Mouse (Mus musculus): ENCODE data around the gene Gamt. TPM values are rescaled to one million over a fixed set of nuclear protein-coding genes. Genes with fewer than 3 reads are reported as not detected.

Gene Gamt
- polyA plus RNA-seq, 1 experiment from 2014 or later, result 50.3 TPM

DNA sequence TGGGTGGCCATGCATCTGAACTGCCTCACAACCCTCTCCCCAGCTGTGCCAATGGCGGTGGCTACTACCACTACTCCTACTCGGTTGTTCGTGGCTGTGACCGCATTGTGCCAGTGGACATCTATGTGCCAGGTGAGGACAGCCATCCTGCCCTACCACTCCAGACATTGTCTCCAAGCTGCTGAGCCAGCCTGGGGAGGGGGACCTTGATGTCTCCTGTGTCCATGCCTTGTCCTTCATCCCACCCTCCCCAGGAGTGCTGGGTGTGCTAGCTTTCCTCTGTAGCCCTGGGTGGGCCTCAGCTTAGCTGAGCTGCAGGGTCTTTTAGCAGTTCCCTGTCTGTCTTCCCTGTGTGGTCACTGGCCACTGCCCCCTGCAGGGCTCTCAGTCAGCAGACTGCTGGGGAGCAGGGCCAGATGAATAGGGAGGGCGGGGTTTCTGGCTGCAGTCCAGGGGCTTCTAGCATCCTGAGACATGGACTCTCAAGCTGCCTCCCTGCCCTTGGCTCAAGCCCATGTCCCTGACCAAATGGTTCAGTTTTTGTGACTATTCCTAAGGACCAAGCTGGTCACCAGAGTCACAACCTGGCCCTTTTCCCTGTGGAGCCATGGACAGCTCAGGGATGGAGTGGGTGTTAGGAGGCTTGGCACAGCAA is 4.8 kb downstream of the Gamt start:
- peaks cover 49% of the 10 kb centered on the region for H3K36me3 ChIP-seq (ENCODE audit: control insufficient read depth, insufficient read depth)
- no peak overlapping the region for H3K27ac ChIP-seq (ENCODE audit: low read length)
- H3K9me3 ChIP-seq (replicated peaks; ENCODE audit: control insufficient read depth, low read length), result no peaks in the 10 kb centered on the region
- H3K4me3 ChIP-seq (ENCODE audit: low read length), result no peak overlapping the region
- H3K4me1 ChIP-seq (ENCODE audit: control insufficient read depth, insufficient read depth, low read length), result peaks cover 29% of the 10 kb centered on the region
- H3K9ac ChIP-seq (ENCODE audit: low read length), result no peak overlapping the region; the same call in 1 of the 2 replicates
- 84% methylated on average over 5 of the region's 5 CpGs for WGBS
- no peak for ATAC-seq (replicated peaks; ENCODE audit: extremely low read depth, insufficient read depth, low FRiP score)
- H3K27me3 ChIP-seq (ENCODE audit: control insufficient read depth, insufficient read depth, low read length), result no peaks in the 10 kb centered on the region
- H3K4me2 ChIP-seq (ENCODE audit: low read depth, low read length), result no peak overlapping the region

DNA sequence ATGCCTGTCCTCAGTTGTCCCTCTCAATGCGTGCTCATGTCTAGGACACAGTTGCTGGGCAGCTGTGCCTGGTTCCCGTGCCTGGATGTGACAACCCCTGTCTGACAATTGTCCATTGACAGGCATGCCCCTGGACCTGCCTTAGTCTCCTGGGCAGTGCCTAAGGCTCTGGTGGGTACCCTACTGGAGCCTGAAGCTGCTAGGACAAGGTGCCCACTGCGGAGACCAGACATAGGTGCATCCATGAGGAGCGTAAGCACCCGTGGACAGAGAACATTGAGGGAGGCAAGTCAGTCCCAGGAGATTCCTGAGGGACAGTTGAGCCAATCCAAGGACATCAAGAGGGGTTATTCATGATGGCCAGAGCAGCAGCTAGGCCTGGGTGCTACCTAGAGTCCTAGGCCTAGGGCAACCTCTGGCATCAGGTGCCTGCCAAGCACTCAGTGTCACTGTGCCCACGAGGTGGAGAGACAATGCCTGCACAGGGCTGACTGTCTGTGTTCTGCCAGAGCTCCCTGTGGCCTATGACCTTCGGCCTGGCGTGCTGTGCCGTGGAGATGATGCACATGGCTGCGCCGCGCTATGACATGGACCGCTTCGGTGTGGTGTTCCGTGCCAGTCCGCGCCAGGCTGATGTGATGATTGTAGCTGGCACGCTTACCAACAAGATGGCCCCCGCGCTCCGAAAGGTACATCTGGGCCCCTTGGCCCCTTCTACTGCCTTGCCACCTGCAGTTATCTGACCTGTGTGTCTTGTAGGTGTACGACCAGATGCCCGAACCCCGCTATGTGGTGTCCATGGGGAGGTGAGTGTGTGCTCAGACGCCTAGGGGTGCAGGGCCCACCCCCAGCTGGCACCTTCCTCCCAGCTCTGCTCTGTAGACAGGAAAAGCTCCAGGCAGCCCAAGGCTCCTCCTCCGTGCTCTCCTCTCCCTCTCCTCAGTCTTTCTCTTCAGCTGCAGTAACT is 6.2 kb downstream of the Gamt start:
- peaks cover 49% of the 10 kb centered on the region for H3K36me3 ChIP-seq (ENCODE audit: control insufficient read depth, insufficient read depth)
- H3K27me3 ChIP-seq (ENCODE audit: control insufficient read depth, insufficient read depth, low read length), result no peaks in the 10 kb centered on the region
- ATAC-seq (replicated peaks; ENCODE audit: extremely low read depth, insufficient read depth, low FRiP score), result no peak
- peaks cover 32% of the 10 kb centered on the region for H3K4me1 ChIP-seq (ENCODE audit: control insufficient read depth, insufficient read depth, low read length)
- 94% methylated on average over 26 of the region's 26 CpGs for WGBS
- H3K4me2 ChIP-seq (ENCODE audit: low read depth, low read length), result no peak overlapping the region
- no peak overlapping the region for H3K4me3 ChIP-seq (ENCODE audit: low read length)
- H3K9ac ChIP-seq (ENCODE audit: low read length), result no peak overlapping the region
- no peak overlapping the region for H3K27ac ChIP-seq (ENCODE audit: low read length)
- no peaks in the 10 kb centered on the region for H3K9me3 ChIP-seq (replicated peaks; ENCODE audit: control insufficient read depth, low read length)

DNA sequence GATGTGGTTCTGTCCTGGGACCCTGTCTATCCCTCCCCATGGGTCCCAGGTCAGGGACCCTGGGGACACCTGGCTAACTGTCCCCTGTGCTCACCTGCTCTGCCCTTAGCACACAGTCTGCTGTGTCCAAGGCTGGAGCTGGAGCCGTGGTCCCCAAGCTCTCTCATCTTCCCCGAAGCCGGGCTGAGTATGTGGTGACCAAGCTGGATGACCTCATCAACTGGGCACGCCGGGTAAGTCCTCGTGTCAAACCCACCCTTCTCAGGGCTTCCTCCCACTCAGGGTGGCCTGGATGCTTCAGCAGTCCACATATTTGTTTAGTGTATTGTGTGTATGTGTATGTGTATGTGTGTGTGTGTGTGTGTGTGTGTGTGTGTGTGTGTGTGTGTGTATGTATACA is 7.3 kb downstream of the Gamt start:
- ATAC-seq (replicated peaks; ENCODE audit: extremely low read depth, insufficient read depth, low FRiP score), result no peak
- WGBS, result 77% methylated on average over 6 of the region's 6 CpGs
- Histone ChIP-seq H3K9me3 (replicated peaks; ENCODE audit: control insufficient read depth, low read length) (no peaks in the 10 kb centered on the region), H3K27me3 (ENCODE audit: control insufficient read depth, insufficient read depth, low read length) (no peaks in the 10 kb centered on the region), H3K27ac (ENCODE audit: low read length) (no peak overlapping the region), H3K4me3 (ENCODE audit: low read length) (no peak overlapping the region), H3K9ac (ENCODE audit: low read length) (no peak overlapping the region), H3K4me2 (ENCODE audit: low read depth, low read length) (no peak overlapping the region), H3K4me1 (ENCODE audit: control insufficient read depth, insufficient read depth, low read length) (peaks cover 24% of the 10 kb centered on the region), H3K36me3 (ENCODE audit: control insufficient read depth, insufficient read depth) (peaks cover 45% of the 10 kb centered on the region)

DNA sequence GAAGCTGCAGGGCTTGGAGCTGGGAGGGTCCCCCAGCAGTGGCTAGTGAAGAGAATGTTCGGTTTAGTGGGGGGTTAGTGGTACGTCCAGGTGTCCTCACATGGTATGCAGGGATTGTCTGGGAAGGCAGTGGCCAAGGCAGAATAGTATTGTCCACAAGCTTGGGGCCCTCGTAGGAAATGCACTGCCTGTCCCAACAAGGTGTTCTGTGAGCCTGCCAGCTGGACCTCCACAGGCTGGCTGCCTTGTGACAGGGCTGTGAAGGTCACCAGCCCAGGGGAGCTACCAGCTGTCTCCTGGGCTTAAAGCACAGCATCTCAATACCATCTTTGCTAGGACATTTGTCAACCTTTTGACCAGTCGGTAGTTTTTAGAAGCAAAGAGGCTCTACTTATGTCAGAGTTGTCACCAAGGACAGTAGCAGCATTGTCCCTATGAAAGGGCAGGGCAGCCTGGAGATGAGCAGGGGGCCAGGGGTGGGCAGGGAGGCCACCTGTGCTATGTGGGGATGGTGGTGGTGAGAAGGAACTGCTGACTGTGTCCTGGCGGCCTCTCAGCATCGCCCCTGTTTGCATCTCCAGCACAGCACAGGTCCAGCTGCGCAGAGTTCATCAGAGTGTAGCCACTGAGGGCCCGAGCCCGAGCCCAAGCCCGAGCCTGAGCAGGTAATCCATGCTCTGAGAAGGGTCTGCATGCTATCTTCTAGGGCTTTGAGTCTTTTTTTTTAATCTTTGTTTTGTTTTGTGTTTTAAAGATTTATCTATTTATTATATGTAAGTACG is 8.1 kb downstream of the Gamt start:
- Histone ChIP-seq H3K27me3 (ENCODE audit: control insufficient read depth, insufficient read depth, low read length) (no peaks in the 10 kb centered on the region), H3K36me3 (ENCODE audit: control insufficient read depth, insufficient read depth) (peaks cover 37% of the 10 kb centered on the region), H3K27ac (ENCODE audit: low read length) (no peak overlapping the region), H3K9ac (ENCODE audit: low read length) (no peak overlapping the region; the same call in 1 of the 2 replicates), H3K4me2 (ENCODE audit: low read depth, low read length) (no peak overlapping the region), H3K4me1 (ENCODE audit: control insufficient read depth, insufficient read depth, low read length) (peaks cover 27% of the 10 kb centered on the region), H3K4me3 (ENCODE audit: low read length) (no peak overlapping the region), H3K9me3 (replicated peaks; ENCODE audit: control insufficient read depth, low read length) (no peaks in the 10 kb centered on the region)
- no peak for ATAC-seq (replicated peaks; ENCODE audit: extremely low read depth, insufficient read depth, low FRiP score)
- WGBS, result 85% methylated on average over 11 of the region's 11 CpGs

DNA sequence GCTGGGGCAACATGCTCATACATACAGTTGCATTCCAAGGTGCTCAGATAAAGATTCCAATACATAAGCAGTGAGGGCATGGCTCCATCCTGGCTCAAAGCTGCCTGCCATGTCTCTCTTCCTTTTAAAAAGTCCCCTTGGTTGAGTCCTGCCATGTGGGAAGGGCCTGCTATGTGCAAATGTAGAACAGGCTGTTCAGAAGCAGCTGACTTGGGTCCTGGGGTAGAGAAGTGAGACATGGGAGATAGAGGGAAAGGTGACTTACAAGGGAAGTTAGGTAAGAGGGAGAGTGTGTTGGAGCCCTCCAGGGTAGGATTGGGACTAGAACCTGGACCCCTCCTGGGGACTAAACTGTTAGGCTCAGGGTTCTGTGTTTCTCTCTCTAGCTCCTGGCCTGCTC is 8.8 kb downstream of the Gamt start:
- no peak for ATAC-seq (replicated peaks; ENCODE audit: extremely low read depth, insufficient read depth, low FRiP score)

DNA sequence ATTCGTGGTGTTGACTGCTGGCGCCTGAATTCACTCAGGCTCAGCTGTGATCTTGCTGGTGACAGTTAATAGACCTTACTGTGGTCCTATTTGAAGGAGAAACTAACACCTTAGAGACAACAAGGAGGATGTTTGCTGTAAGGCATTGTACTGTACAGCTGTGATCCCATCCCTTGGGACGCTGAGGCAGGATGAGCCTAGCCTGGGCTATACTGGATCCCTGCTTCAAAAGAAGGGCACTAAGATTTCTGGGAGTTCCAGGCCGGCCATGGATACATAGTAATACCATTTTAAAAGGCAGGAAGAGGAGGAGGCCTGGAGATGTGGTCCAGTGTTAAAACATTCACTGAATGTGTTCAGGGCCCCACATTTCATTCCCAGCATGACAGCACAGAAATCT is 10.2 kb downstream of the Gamt start:
- Histone ChIP-seq H3K4me1 (ENCODE audit: control insufficient read depth, insufficient read depth, low read length) (peaks cover 23% of the 10 kb centered on the region), H3K27ac (ENCODE audit: low read length) (no peak overlapping the region; the same call in 1 of the 2 replicates), H3K9ac (ENCODE audit: low read length) (peak overlapping the region; percentile 90), H3K4me3 (ENCODE audit: low read length) (peak overlapping the region; percentile 75), H3K9me3 (replicated peaks; ENCODE audit: control insufficient read depth, low read length) (no peaks in the 10 kb centered on the region), H3K36me3 (ENCODE audit: control insufficient read depth, insufficient read depth) (peaks cover 19% of the 10 kb centered on the region), H3K27me3 (ENCODE audit: control insufficient read depth, insufficient read depth, low read length) (no peaks in the 10 kb centered on the region), H3K4me2 (ENCODE audit: low read depth, low read length) (peak overlapping the region; percentile 92)
- 77% methylated on average over 4 of the region's 4 CpGs for WGBS
- ATAC-seq (replicated peaks; ENCODE audit: extremely low read depth, insufficient read depth, low FRiP score), result no peak

More for the DNA sequence above, 8.8 kb downstream of the Gamt start:
- Histone ChIP-seq H3K4me1 (ENCODE audit: control insufficient read depth, insufficient read depth, low read length) (peaks cover 27% of the 10 kb centered on the region), H3K9ac (ENCODE audit: low read length) (no peak overlapping the region; the same call in 1 of the 2 replicates), H3K27me3 (ENCODE audit: control insufficient read depth, insufficient read depth, low read length) (no peaks in the 10 kb centered on the region), H3K27ac (ENCODE audit: low read length) (no peak overlapping the region), H3K36me3 (ENCODE audit: control insufficient read depth, insufficient read depth) (peaks cover 32% of the 10 kb centered on the region), H3K4me2 (ENCODE audit: low read depth, low read length) (no peak overlapping the region), H3K9me3 (replicated peaks; ENCODE audit: control insufficient read depth, low read length) (no peaks in the 10 kb centered on the region), H3K4me3 (ENCODE audit: low read length) (no peak overlapping the region)

DNA sequence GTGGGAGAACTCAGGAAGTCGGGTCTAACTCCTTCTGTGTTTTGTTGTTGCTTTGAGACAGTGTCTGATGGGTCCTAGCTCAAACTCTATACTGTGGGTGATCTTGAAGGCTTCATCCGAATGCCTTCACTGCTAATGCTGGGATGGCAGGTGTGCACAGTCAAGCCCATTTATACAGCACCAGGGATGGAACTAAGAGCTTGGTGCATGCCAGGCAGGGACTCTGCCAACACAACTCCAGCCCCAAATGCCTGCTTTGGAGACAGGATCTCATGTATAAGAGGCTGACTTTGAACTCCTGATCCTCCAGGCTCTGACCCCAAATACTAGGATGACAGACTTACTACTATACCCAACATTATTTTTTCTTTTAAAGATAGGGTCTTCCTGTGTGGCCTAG is 10.8 kb downstream of the Gamt start:
- peaks cover 25% of the 10 kb centered on the region for H3K4me1 ChIP-seq (ENCODE audit: control insufficient read depth, insufficient read depth, low read length)
- WGBS, result 22% methylated on average over 2 of the region's 2 CpGs

DNA sequence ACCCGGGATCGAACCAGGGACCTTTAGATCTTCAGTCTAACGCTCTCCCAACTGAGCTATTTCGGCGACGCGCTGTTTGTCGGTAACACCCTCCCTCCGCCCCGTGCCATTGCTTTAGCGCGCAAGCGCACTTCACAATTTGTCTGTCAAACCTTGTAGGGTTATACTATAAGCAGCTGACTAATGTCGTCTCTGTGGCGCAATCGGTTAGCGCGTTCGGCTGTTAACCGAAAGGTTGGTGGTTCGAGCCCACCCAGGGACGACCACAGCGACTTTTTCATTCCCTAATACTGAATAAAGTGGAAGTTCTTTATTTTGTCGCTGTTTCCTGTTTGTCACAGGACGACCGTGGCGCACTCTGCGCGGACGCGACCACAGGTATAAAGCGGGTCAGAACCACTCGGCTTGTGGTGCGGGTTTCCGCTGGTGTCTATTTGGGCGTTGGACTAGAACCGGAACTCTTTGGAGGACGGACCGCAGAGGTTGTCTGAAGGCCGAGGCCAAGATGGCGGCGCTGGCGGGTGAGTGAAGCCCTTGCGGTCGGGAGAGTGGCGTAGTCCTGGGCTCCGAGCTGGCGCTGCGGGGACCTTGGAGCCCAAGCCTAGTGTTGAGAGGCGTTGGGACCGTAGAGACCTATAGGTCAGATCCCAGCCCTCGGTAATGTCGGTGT is 11.7 kb downstream of the Gamt start, which contains the start of gene Ndufs7:
Ndufs7 (plus strand) TSS at position 151 of the 670 bp plus-strand sequence.
- peak within 1 kb of the TSS; percentile 90 for H3K9ac ChIP-seq (ENCODE audit: low read length)
- peak within 1 kb of the TSS; percentile 92 for H3K4me2 ChIP-seq (ENCODE audit: low read depth, low read length)
- peak within 1 kb of the TSS; percentile 75 for H3K4me3 ChIP-seq (ENCODE audit: low read length)
- WGBS, result under 1% methylated on average over 53 of the region's 53 CpGs
- peak; percentile 89 for ATAC-seq (replicated peaks; ENCODE audit: extremely low read depth, insufficient read depth, low FRiP score)
- H3K9me3 ChIP-seq (replicated peaks; ENCODE audit: control insufficient read depth, low read length), result no peaks in the 10 kb centered on the region
- peaks cover 25% of the 10 kb centered on the region for H3K4me1 ChIP-seq (ENCODE audit: control insufficient read depth, insufficient read depth, low read length)
- H3K27me3 ChIP-seq (ENCODE audit: control insufficient read depth, insufficient read depth, low read length), result no peaks in the 10 kb centered on the region
- peak within 1 kb of the TSS; percentile 96 for H3K27ac ChIP-seq (ENCODE audit: low read length)
- H3K36me3 ChIP-seq (ENCODE audit: control insufficient read depth, insufficient read depth), result peaks cover 11% of the 10 kb centered on the region

More for the DNA sequence above, 10.8 kb downstream of the Gamt start:
- no peak for ATAC-seq (replicated peaks; ENCODE audit: extremely low read depth, insufficient read depth, low FRiP score)
- H3K4me2 ChIP-seq (ENCODE audit: low read depth, low read length), result peak overlapping the region; percentile 92
- peaks cover 14% of the 10 kb centered on the region for H3K36me3 ChIP-seq (ENCODE audit: control insufficient read depth, insufficient read depth)
- peak overlapping the region; percentile 75 for H3K4me3 ChIP-seq (ENCODE audit: low read length)
- no peaks in the 10 kb centered on the region for H3K27me3 ChIP-seq (ENCODE audit: control insufficient read depth, insufficient read depth, low read length)
- H3K27ac ChIP-seq (ENCODE audit: low read length), result peak overlapping the region; percentile 96
- no peaks in the 10 kb centered on the region for H3K9me3 ChIP-seq (replicated peaks; ENCODE audit: control insufficient read depth, low read length)
- H3K9ac ChIP-seq (ENCODE audit: low read length), result peak overlapping the region; percentile 90
